Mouse (Mus musculus): Measurements from ENCODE around the gene Rpl36a. TPM values are rescaled to one million over a fixed set of nuclear protein-coding genes. Genes with fewer than 3 reads are reported as not detected.

Rpl36a gene
- total and polyA plus RNA-seq, 3 experiments: 151 to 2,840 (median 621) TPM

- no peak for ATAC-seq (ENCODE audit: extremely low read depth, insufficient number of reproducible peaks, low FRiP score, poor library complexity, severe bottlenecking)
Measured at GRCm38 (mm10) chrX:134589836-134590235, 4.4 kb downstream of the Rpl36a start.

DNA sequence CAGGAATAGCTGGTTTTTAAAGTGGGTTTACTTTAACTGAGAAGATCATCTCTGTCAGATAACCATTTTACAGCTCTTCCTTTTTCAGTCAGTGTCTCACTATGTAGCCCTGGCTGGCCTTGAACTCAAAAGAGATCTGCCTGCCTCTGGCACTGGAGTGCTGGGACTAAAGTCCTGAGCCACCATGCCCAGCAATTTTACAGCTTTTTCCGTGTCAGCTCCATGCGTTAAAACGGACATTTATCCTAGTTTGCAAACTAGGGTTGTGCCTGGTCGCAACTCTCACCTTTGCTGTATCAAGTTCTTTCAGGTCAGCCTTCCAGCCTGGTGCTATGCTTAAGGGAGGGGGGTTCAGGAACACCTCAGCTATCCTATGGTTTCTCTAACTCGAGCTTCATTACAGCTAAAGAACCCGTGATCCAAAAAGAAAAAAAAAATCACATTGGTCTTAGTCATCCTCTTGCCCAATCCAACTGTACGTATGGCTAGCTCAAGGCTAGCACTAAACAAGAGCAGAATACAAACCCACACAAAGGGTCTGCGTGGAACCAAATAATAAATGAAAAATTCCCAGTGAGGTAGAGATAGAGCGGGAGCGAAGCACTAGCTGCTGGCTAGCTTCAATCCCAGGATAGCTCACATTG lies 14.6 kb downstream of the Rpl36a start:
- Histone ChIP-seq H3K4me1 (ENCODE audit: insufficient read depth, low read depth, low read length) (peaks cover 10% of the 10 kb centered on the region), H3K9me3 (replicated peaks) (no peaks in the 10 kb centered on the region), H3K27me3 (ENCODE audit: insufficient read depth, low read length) (no peaks in the 10 kb centered on the region), H3K36me3 (replicated peaks) (peaks cover 17% of the 10 kb centered on the region), H3K4me3 (ENCODE audit: low read depth, low read length) (peak overlapping the region; percentile 70)
- ATAC-seq (ENCODE audit: extremely low read depth, insufficient number of reproducible peaks, low FRiP score, poor library complexity, severe bottlenecking) (no peak), DNase-seq (ENCODE audit: low spot score) (no peak)
- TF ChIP-seq CTCF (IDR thresholded peaks at IDR 0.05; ENCODE audit: low read depth, low read length): no peak
- TF ChIP-seq GATA1 (IDR thresholded peaks at IDR 0.05; ENCODE audit: borderline replicate concordance, low read length): no peak
- TF ChIP-seq POLR2AphosphoS5 (IDR thresholded peaks at IDR 0.05; ENCODE audit: insufficient replicate concordance, low read depth, low read length): no peak
- no peak for TF ChIP-seq TAL1 (conservative IDR thresholded peaks at IDR 0.05; ENCODE audit: low read depth, low read length)
- TF ChIP-seq GATA2 (IDR thresholded peaks at IDR 0.05; ENCODE audit: borderline replicate concordance, low read depth, low read length): no peak

More at GRCm38 (mm10) chrX:134589836-134590235, 4.4 kb downstream of the Rpl36a start:
- H3K36me3 ChIP-seq (replicated peaks): peaks cover 35% of the 10 kb centered on the region
- H3K9me3 ChIP-seq (replicated peaks): no peaks in the 10 kb centered on the region
- no peaks in the 10 kb centered on the region for H3K27me3 ChIP-seq (ENCODE audit: insufficient read depth, low read length)
- no peak for DNase-seq (ENCODE audit: low spot score)
- peaks cover 9% of the 10 kb centered on the region; the same call in 1 of the 2 replicates for H3K4me1 ChIP-seq (ENCODE audit: insufficient read depth, low read depth, low read length)
- H3K4me3 ChIP-seq (ENCODE audit: low read depth, low read length): no peak overlapping the region
- TF ChIP-seq GATA1 (IDR thresholded peaks at IDR 0.05; ENCODE audit: borderline replicate concordance, low read length) (no peak), POLR2AphosphoS5 (IDR thresholded peaks at IDR 0.05; ENCODE audit: insufficient replicate concordance, low read depth, low read length) (no peak; the same call in 1 of the 2 replicates), CTCF (IDR thresholded peaks at IDR 0.05; ENCODE audit: low read depth, low read length) (no peak), TAL1 (conservative IDR thresholded peaks at IDR 0.05; ENCODE audit: low read depth, low read length) (no peak), GATA2 (IDR thresholded peaks at IDR 0.05; ENCODE audit: borderline replicate concordance, low read depth, low read length) (no peak)

GRCm38 (mm10) chrX:134600659-134601379 lies 15.4 kb downstream of the Rpl36a start, which contains the start of the genes Gla and Hnrnph2:
Gla (minus strand) TSS chrX:134601125.
Hnrnph2 (plus strand) TSS chrX:134601179.
- TF ChIP-seq CTCF (IDR thresholded peaks at IDR 0.05; ENCODE audit: low read depth, low read length) (no peak), GATA1 (IDR thresholded peaks at IDR 0.05; ENCODE audit: borderline replicate concordance, low read length) (no peak), TAL1 (conservative IDR thresholded peaks at IDR 0.05; ENCODE audit: low read depth, low read length) (no peak), GATA2 (IDR thresholded peaks at IDR 0.05; ENCODE audit: borderline replicate concordance, low read depth, low read length) (no peak), POLR2AphosphoS5 (IDR thresholded peaks at IDR 0.05; ENCODE audit: insufficient replicate concordance, low read depth, low read length) (no peak)
- no peaks in the 10 kb centered on the region for H3K9me3 ChIP-seq (replicated peaks)
- no peaks in the 10 kb centered on the region for H3K27me3 ChIP-seq (ENCODE audit: insufficient read depth, low read length)
- DNase-seq (ENCODE audit: low spot score) (peak; percentile 64), ATAC-seq (ENCODE audit: extremely low read depth, insufficient number of reproducible peaks, low FRiP score, poor library complexity, severe bottlenecking) (peak; percentile 94)
- H3K4me3 ChIP-seq (ENCODE audit: low read depth, low read length): peak within 1 kb of the TSS; percentile 70
- peaks cover 10% of the 10 kb centered on the region for H3K4me1 ChIP-seq (ENCODE audit: insufficient read depth, low read depth, low read length)
- H3K36me3 ChIP-seq (replicated peaks): peaks cover 14% of the 10 kb centered on the region

DNA sequence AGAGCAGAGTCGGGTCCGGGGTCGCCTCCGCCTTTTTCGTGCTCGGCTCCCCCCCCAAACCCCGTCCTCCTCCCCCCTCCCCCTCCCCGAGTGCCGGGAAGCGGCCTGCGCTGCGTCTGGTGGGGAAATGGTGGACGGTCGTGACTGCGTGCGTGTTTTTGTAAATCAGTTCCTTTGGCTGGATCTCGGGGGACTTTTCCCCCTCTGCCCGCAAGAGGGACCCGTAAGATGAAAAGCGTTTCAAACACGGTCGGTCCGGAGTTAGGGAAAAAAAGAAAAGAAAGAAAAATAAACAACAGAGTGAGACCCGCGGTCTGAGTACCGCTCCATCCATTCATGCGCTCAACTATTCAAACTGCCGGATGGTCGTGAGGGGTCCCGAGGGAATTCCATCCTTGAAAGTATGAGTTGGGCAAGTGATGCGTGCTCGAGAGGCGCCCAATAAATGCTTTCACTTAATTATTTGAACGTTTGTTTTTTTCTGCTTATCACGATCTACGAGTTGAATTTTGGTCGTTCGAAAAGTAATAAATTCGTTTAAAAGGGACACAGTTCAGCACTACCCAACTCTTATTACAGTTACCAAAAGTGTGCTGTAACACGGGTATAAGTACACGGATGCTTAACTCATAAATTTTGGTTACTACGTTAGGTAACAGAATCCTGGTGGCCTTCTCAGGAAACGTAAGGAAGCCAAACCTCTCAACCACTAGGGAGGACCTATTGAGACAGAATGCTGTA lies 16.1 kb downstream of the Rpl36a start:
- H3K36me3 ChIP-seq (replicated peaks): peaks cover 11% of the 10 kb centered on the region
- ATAC-seq (ENCODE audit: extremely low read depth, insufficient number of reproducible peaks, low FRiP score, poor library complexity, severe bottlenecking): peak; percentile 5; the same call in 1 of the 2 replicates
- no peaks in the 10 kb centered on the region for H3K9me3 ChIP-seq (replicated peaks)
- TF ChIP-seq TAL1 (conservative IDR thresholded peaks at IDR 0.05; ENCODE audit: low read depth, low read length): no peak
- no peak for TF ChIP-seq POLR2AphosphoS5 (IDR thresholded peaks at IDR 0.05; ENCODE audit: insufficient replicate concordance, low read depth, low read length)
- H3K4me3 ChIP-seq (ENCODE audit: low read depth, low read length): peak overlapping the region; percentile 70
- no peaks in the 10 kb centered on the region for H3K27me3 ChIP-seq (ENCODE audit: insufficient read depth, low read length)
- H3K4me1 ChIP-seq (ENCODE audit: insufficient read depth, low read depth, low read length): peaks cover 10% of the 10 kb centered on the region
- peak; percentile 39 for DNase-seq (ENCODE audit: low spot score)

GRCm38 (mm10) chrX:134609472-134609871 lies 24.0 kb downstream of the Rpl36a start:
- peaks cover 16% of the 10 kb centered on the region for H3K36me3 ChIP-seq (replicated peaks)
- no peak for TF ChIP-seq CTCF (IDR thresholded peaks at IDR 0.05; ENCODE audit: low read depth, low read length)
- no peak for TF ChIP-seq POLR2AphosphoS5 (IDR thresholded peaks at IDR 0.05; ENCODE audit: insufficient replicate concordance, low read depth, low read length)
- TF ChIP-seq GATA2 (IDR thresholded peaks at IDR 0.05; ENCODE audit: borderline replicate concordance, low read depth, low read length): no peak
- peaks cover 15% of the 10 kb centered on the region for H3K4me1 ChIP-seq (ENCODE audit: insufficient read depth, low read depth, low read length)
- DNase-seq (ENCODE audit: low spot score): no peak
- no peaks in the 10 kb centered on the region for H3K9me3 ChIP-seq (replicated peaks)
- H3K27me3 ChIP-seq (ENCODE audit: insufficient read depth, low read length): no peaks in the 10 kb centered on the region
- 0 out of 2 replicates have a peak, but pooled peaks have one; percentile 9 for ATAC-seq (ENCODE audit: extremely low read depth, insufficient number of reproducible peaks, low FRiP score, poor library complexity, severe bottlenecking)
- no peak overlapping the region for H3K4me3 ChIP-seq (ENCODE audit: low read depth, low read length)

DNA sequence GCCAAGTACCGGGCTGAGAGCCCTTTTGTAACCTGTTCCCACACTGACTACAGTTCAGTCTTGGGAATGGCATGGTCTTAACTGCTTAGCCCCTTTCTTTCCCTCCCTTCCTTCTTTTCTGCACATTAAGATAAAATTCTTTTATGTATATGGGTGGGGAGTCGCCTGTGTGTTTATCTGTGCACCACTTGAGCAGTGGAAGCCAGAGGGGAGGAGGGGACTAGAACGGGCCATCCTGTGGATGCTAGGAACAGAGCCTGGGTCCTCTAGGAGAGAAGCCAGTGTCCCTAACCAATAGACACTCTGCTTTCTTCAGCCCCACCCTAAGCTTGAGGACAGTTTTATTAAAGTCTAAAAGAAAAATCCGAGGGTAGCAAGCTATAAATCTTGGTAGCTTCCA lies 25.5 kb downstream of the Rpl36a start:
- DNase-seq (ENCODE audit: low spot score) (no peak), ATAC-seq (ENCODE audit: extremely low read depth, insufficient number of reproducible peaks, low FRiP score, poor library complexity, severe bottlenecking) (no peak)
- Histone ChIP-seq H3K36me3 (replicated peaks) (peaks cover 14% of the 10 kb centered on the region), H3K9me3 (replicated peaks) (no peaks in the 10 kb centered on the region), H3K4me1 (ENCODE audit: insufficient read depth, low read depth, low read length) (peaks cover 15% of the 10 kb centered on the region), H3K4me3 (ENCODE audit: low read depth, low read length) (no peak overlapping the region), H3K27me3 (ENCODE audit: insufficient read depth, low read length) (no peaks in the 10 kb centered on the region)
- no peak for TF ChIP-seq GATA2 (IDR thresholded peaks at IDR 0.05; ENCODE audit: borderline replicate concordance, low read depth, low read length)
- no peak for TF ChIP-seq CTCF (IDR thresholded peaks at IDR 0.05; ENCODE audit: low read depth, low read length)
- TF ChIP-seq TAL1 (conservative IDR thresholded peaks at IDR 0.05; ENCODE audit: low read depth, low read length): no peak
- no peak for TF ChIP-seq GATA1 (IDR thresholded peaks at IDR 0.05; ENCODE audit: borderline replicate concordance, low read length)
- TF ChIP-seq POLR2AphosphoS5 (IDR thresholded peaks at IDR 0.05; ENCODE audit: insufficient replicate concordance, low read depth, low read length): no peak

Measured in G1E (cell line).